Mouse (Mus musculus) testis, adult 2 months (tissue): ENCODE measurements around the gene Sirt1.

Source experiments
- CTCF ChIP-seq: fragments of 200-500 bp; IDR thresholded peaks from 2 replicates; pipeline ENCODE4 v1.5.1; 2012; ENCODE audit warnings: low read depth, mild to moderate bottlenecking, inconsistent platforms, low read length, moderate library complexity; ENCODE audit not compliant: control insufficient read depth, insufficient read depth, insufficient replicate concordance
- POLR2A ChIP-seq: fragments of 200-500 bp; IDR thresholded peaks from 2 replicates; pipeline ENCODE4 v1.6.1; 2012; ENCODE audit warnings: low read depth, mild to moderate bottlenecking, inconsistent platforms, low read length, moderate library complexity; ENCODE audit not compliant: control insufficient read depth

DNA sequence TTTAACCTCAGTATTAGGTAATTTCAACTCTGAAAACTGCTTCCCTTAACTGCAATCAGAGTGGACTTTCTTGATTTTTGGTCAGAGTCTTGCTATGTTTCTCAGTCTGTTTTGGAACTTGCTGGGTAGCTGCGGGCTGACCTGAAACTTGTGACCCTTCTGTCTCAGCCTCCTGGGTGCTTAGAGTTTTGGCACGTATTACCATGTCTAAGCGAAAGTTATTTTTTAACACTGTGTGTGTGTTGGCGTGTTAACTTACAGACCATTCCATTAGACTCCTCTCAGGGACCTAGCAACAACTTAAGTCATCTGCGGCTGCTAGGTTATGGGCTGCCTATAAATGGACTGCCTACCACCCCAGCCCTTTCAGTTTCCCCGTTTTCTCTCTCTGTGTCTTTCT, 14.1 kb downstream of the Sirt1 start:
- no peak for TF ChIP-seq POLR2A
- TF ChIP-seq CTCF = no peak
